Mouse (Mus musculus) lung, adult 2 months (tissue): ENCODE measurements around the gene Nav2.

Source experiments
- CTCF ChIP-seq: fragments of 200-500 bp; IDR thresholded peaks from 2 replicates; pipeline ENCODE4 v1.5.1; 2011; ENCODE audit warnings: mild to moderate bottlenecking, low read length, control low read depth; ENCODE audit not compliant: insufficient read depth
- POLR2A ChIP-seq: fragments of 200-500 bp; IDR thresholded peaks from 2 replicates; pipeline ENCODE4 v1.6.1; 2011; ENCODE audit warnings: low read depth, mild to moderate bottlenecking, control low read depth, low read length, borderline replicate concordance; ENCODE audit errors: extremely low read depth

DNA sequence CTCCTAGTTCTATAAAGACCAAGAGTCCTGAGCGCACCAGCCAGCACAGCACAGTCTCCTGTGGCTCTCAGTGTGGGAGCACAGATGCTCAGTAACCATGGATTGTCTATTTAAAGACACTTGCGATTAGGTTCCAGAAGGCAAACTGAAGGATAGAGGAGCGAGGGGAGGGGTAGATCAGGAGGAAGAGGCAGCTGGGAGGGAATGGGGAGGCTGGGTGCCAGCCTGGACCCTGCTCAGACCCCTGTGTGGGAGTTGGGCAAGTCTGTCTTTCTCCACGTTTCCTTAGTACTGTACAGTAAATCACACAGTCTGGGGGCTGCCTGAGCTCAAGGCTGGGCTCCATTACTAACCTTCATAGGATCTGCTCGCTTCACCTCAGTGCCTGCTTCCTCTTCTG is 243.8 kb downstream of the Nav2 start:
- TF ChIP-seq POLR2A = no peak
- TF ChIP-seq CTCF = no peak
